Mouse (Mus musculus) CH12.LX (cell line): ENCODE results near the gene Cpt1b. TPM values are rescaled to one million over a fixed set of nuclear protein-coding genes. Genes with fewer than 3 reads are reported as not detected.

Experiments used
- DNase-seq: peaks from one replicate; pipeline ENCODE4 v3.0.0-alpha.2; 2013; ENCODE audit errors: extremely low read depth
- H3K27ac ChIP-seq: 2 replicates; pipeline ENCODE4 v1.5.1; 2012; ENCODE audit warnings: low read depth, mild to moderate bottlenecking, control low read depth, moderate library complexity; ENCODE audit not compliant: insufficient read depth
- H3K27me3 ChIP-seq: replicated peaks from 2 replicates; pipeline ENCODE3; 2012; ENCODE audit warnings: inconsistent platforms
- H3K36me3 ChIP-seq, 2 experiments: replicated peaks in 1 of 2; 2 replicates each; pipeline versions ENCODE3 to v1.6.1; 2012; ENCODE audit warnings: inconsistent platforms in 1 of 2, low read length in 1 of 2, mild to moderate bottlenecking in 1 of 2, mixed read lengths in 1 of 2, moderate library complexity in 1 of 2; ENCODE audit not compliant: control insufficient read depth in 1 of 2, insufficient read depth in 1 of 2
- H3K4me1 ChIP-seq, 2 experiments: 2 replicates each; pipeline ENCODE4 v1.6.1; 2012; ENCODE audit warnings: inconsistent platforms in 1 of 2, moderate library complexity in 1 of 2; ENCODE audit not compliant: insufficient read depth in 2 of 2, control insufficient read depth in 1 of 2
- H3K4me2 ChIP-seq: 2 replicates; pipeline ENCODE4 v1.6.1; 2012; ENCODE audit warnings: low read depth, mild to moderate bottlenecking, control low read depth; ENCODE audit not compliant: poor library complexity, insufficient read depth, severe bottlenecking
- H3K4me3 ChIP-seq, 3 experiments: fragments of 150-350 bp in 1 of 3; sonication (generic) in 1 of 3; replicated peaks in 1 of 3; 2 replicates each; pipeline versions ENCODE3 to v1.5.1; 2011 to 2012; ENCODE audit warnings: low read depth in 2 of 3, low read length in 2 of 3, mild to moderate bottlenecking in 2 of 3, moderate library complexity in 2 of 3, control low read depth in 1 of 3, improper control_type of control experiment in 1 of 3, inconsistent platforms in 1 of 3, mixed read lengths in 1 of 3; ENCODE audit not compliant: poor library complexity in 1 of 3
- H3K79me2 ChIP-seq: replicated peaks from 2 replicates; pipeline ENCODE4 v1.6.1; 2012; ENCODE audit warnings: mild to moderate bottlenecking, moderate library complexity; ENCODE audit not compliant: control insufficient read depth, poor library complexity, insufficient read depth, severe bottlenecking; ENCODE audit errors: extremely low read depth
- H3K9ac ChIP-seq: 2 replicates; pipeline ENCODE4 v1.6.1; 2012; ENCODE audit warnings: low read depth, mild to moderate bottlenecking, control low read depth, moderate library complexity; ENCODE audit not compliant: insufficient read depth
- H3K9me3 ChIP-seq: replicated peaks from 2 replicates; pipeline ENCODE3; 2012; ENCODE audit warnings: low read length, inconsistent platforms, mixed read lengths
- BHLHE40 ChIP-seq: IDR thresholded peaks from 2 replicates; pipeline ENCODE4 v1.6.1; 2011; ENCODE audit warnings: mild to moderate bottlenecking, low read depth, low read length, improper control_type of control experiment
- CHD1 ChIP-seq: IDR thresholded peaks from 2 replicates; pipeline ENCODE4 v1.6.1; 2012; ENCODE audit warnings: low read depth, low read length, improper control_type of control experiment, inconsistent platforms
- CHD2 ChIP-seq: IDR thresholded peaks from 2 replicates; pipeline ENCODE4 v1.6.1; 2011; ENCODE audit warnings: low read length, improper control_type of control experiment
- CTCF ChIP-seq, 2 experiments: IDR thresholded peaks in 1 of 2; conservative IDR thresholded peaks in 1 of 2; 2 replicates each; pipeline ENCODE4 v1.5.1; 2011 to 2012; ENCODE audit warnings: low read depth in 2 of 2, low read length in 2 of 2, improper control_type of control experiment in 1 of 2, inconsistent platforms in 1 of 2, mild to moderate bottlenecking in 1 of 2, moderate library complexity in 1 of 2
- E2F4 ChIP-seq: IDR thresholded peaks from 2 replicates; pipeline ENCODE4 v1.6.1; 2011; ENCODE audit warnings: low read depth, low read length, improper control_type of control experiment; ENCODE audit not compliant: insufficient replicate concordance
- ELF1 ChIP-seq: IDR thresholded peaks from 2 replicates; pipeline ENCODE4 v1.6.1; 2014; ENCODE audit warnings: low read depth, mild to moderate bottlenecking, inconsistent platforms, low read length, improper control_type of control experiment
- EP300 ChIP-seq: IDR thresholded peaks from 2 replicates; pipeline ENCODE4 v1.6.1; 2011; ENCODE audit warnings: low read length, improper control_type of control experiment
- ETS1 ChIP-seq: conservative IDR thresholded peaks from 2 replicates; pipeline ENCODE4 v1.6.1; 2012; ENCODE audit warnings: low read depth, mild to moderate bottlenecking, inconsistent platforms, low read length, improper control_type of control experiment, moderate library complexity
- GABPA ChIP-seq: IDR thresholded peaks from 2 replicates; pipeline ENCODE4 v1.6.1; 2012; ENCODE audit warnings: low read depth, low read length, improper control_type of control experiment, inconsistent platforms; ENCODE audit not compliant: insufficient replicate concordance
- IRF4 ChIP-seq: IDR thresholded peaks from 2 replicates; pipeline ENCODE4 v1.6.1; 2014; ENCODE audit warnings: low read depth, mild to moderate bottlenecking, inconsistent platforms, low read length, improper control_type of control experiment
- JUN ChIP-seq: IDR thresholded peaks from 2 replicates; pipeline ENCODE4 v1.6.1; 2011; ENCODE audit warnings: low read depth, mild to moderate bottlenecking, low read length, improper control_type of control experiment, moderate library complexity; ENCODE audit not compliant: insufficient read depth
- JUND ChIP-seq: conservative IDR thresholded peaks from 2 replicates; pipeline ENCODE4 v1.6.1; 2011; ENCODE audit warnings: low read depth, low read length, improper control_type of control experiment
- KAT2A ChIP-seq: IDR thresholded peaks from 2 replicates; pipeline ENCODE4 v1.6.1; 2012; ENCODE audit warnings: low read length, improper control_type of control experiment, inconsistent platforms; ENCODE audit not compliant: insufficient replicate concordance
- MAFK ChIP-seq: IDR thresholded peaks from 2 replicates; pipeline ENCODE4 v1.6.1; 2011; ENCODE audit warnings: low read length, improper control_type of control experiment; ENCODE audit not compliant: insufficient replicate concordance
- MAZ ChIP-seq: IDR thresholded peaks from 2 replicates; pipeline ENCODE4 v1.6.1; 2012; ENCODE audit warnings: low read depth, mild to moderate bottlenecking, inconsistent platforms, low read length, improper control_type of control experiment, moderate library complexity
- MEF2A ChIP-seq: IDR thresholded peaks from 2 replicates; pipeline ENCODE4 v1.6.1; 2014; ENCODE audit warnings: low read depth, mild to moderate bottlenecking, inconsistent platforms, low read length, improper control_type of control experiment, borderline replicate concordance
- MXI1 ChIP-seq: IDR thresholded peaks from 2 replicates; pipeline ENCODE4 v1.6.1; 2011; ENCODE audit warnings: mild to moderate bottlenecking, low read depth, low read length, improper control_type of control experiment
- NELFE ChIP-seq: IDR thresholded peaks from 2 replicates; pipeline ENCODE4 v1.6.1; 2011; ENCODE audit warnings: low read depth, low read length, improper control_type of control experiment
- PAX5 ChIP-seq: IDR thresholded peaks from 2 replicates; pipeline ENCODE4 v1.6.1; 2012; ENCODE audit warnings: low read length, inconsistent platforms, mixed read lengths
- POLR2A ChIP-seq: IDR thresholded peaks from 2 replicates; pipeline ENCODE4 v1.6.1; 2011; ENCODE audit warnings: low read depth, mild to moderate bottlenecking, improper control_type of control experiment, low read length
- POLR2AphosphoS2 ChIP-seq: IDR thresholded peaks from 2 replicates; pipeline ENCODE4 v1.6.1; 2011; ENCODE audit warnings: low read depth, low read length, improper control_type of control experiment
- RCOR1 ChIP-seq: conservative IDR thresholded peaks from 2 replicates; pipeline ENCODE4 v1.6.1; 2012; ENCODE audit warnings: low read depth, mild to moderate bottlenecking, inconsistent platforms, low read length, improper control_type of control experiment
- SIN3A ChIP-seq: IDR thresholded peaks from 2 replicates; pipeline ENCODE4 v1.6.1; 2012; ENCODE audit warnings: low read length, improper control_type of control experiment, inconsistent platforms
- SMC3 ChIP-seq: IDR thresholded peaks from 2 replicates; pipeline ENCODE4 v1.6.1; 2011; ENCODE audit warnings: low read depth, low read length, improper control_type of control experiment
- TCF12 ChIP-seq: IDR thresholded peaks from 2 replicates; pipeline ENCODE4 v1.6.1; 2014; ENCODE audit warnings: low read depth, mild to moderate bottlenecking, inconsistent platforms, low read length, improper control_type of control experiment
- ZKSCAN1 ChIP-seq: IDR thresholded peaks from 2 replicates; pipeline ENCODE4 v1.6.1; 2012; ENCODE audit warnings: low read depth, inconsistent platforms, low read length, improper control_type of control experiment, borderline replicate concordance
- ZMIZ1 ChIP-seq: IDR thresholded peaks from 2 replicates; pipeline ENCODE4 v1.6.1; 2012; ENCODE audit warnings: low read depth, mild to moderate bottlenecking, inconsistent platforms, low read length, improper control_type of control experiment
- dilution Hi-C: fragments of 300-500 bp; cut with MboI; formaldehyde crosslinking; loops from 2 replicates; pipeline ENCODE4 v1.14.3; 2020; ENCODE audit warnings: low sequenced_read_pairs; ENCODE audit not compliant: extremely low pct_unique_long_range_greater_than_20kb, extremely low pct_ligation_motif_present
- in situ Hi-C: fragments of 300-500 bp; cut with MboI; formaldehyde crosslinking; loops from 3 replicates; pipeline ENCODE4 v1.14.3; 2019; ENCODE audit warnings: low sequenced_read_pairs, low pct_ligation_motif_present, low pct_unique_long_range_greater_than_20kb, mixed read lengths
- polyA plus RNA-seq: library from polyadenylated mRNA; unstranded; fragments of >175 nt; gene quantifications from 2 replicates; pipeline ENCODE4 v1.2.1, GENCODE M21; 2012; ENCODE audit warnings: low read depth; ENCODE audit not compliant: insufficient read length
- total RNA-seq, 2 experiments: library from RNA; depleted of rRNA; stranded (reverse); fragments of 300-350 nt in 1 of 2; fragments of >200 nt in 1 of 2; gene quantifications; 2 replicates each; pipeline ENCODE4 v1.2.3; 2012 to 2014

The Cpt1b gene
- total and polyA plus RNA-seq, 3 experiments, result 1.5 to 2.1 (median 2.1) TPM

GRCm38 (mm10) chr15:89376040-89376439 lies 49.6 kb downstream of the Cpt1b start:
- Histone ChIP-seq H3K27me3 (no peaks in the 10 kb centered on the region), H3K9me3 (peaks cover 13% of the 10 kb centered on the region), H3K27ac (no peak overlapping the region), H3K4me3 (no peak overlapping the region), H3K9ac (no peak overlapping the region), H3K4me2 (no peak overlapping the region), H3K36me3 (peaks cover 16 to 19% of the 10 kb centered on the region in 2 experiments), H3K79me2 (no peaks in the 10 kb centered on the region), H3K4me1 (peaks cover 0 to 26% of the 10 kb centered on the region in 2 experiments; a peak in 2 of 4 replicates)
- TF ChIP-seq POLR2A, result no peak
- no peak for TF ChIP-seq TCF12
- no peak for TF ChIP-seq E2F4
- no peak for TF ChIP-seq ZMIZ1
- TF ChIP-seq BHLHE40, result no peak
- TF ChIP-seq JUND, result no peak
- TF ChIP-seq JUN, result no peak
- TF ChIP-seq PAX5, result no peak
- no peak for TF ChIP-seq POLR2AphosphoS2
- no peak for TF ChIP-seq SMC3
- TF ChIP-seq ETS1, result no peak
- no peak for TF ChIP-seq MXI1
- no peak for TF ChIP-seq MEF2A
- TF ChIP-seq MAFK, result no peak
- no peak for TF ChIP-seq ZKSCAN1
- no peak for TF ChIP-seq NELFE
- no peak for TF ChIP-seq SIN3A
- no peak for TF ChIP-seq RCOR1
- no peak for TF ChIP-seq IRF4
- TF ChIP-seq CHD2, result no peak
- in situ Hi-C loops (no loop called here), dilution Hi-C loops (no loop called here)
- no peak for DNase-seq

GRCm38 (mm10) chr15:89374801-89375534 lies 50.7 kb downstream of the Cpt1b start:
- Histone ChIP-seq H3K36me3 (peaks cover 27 to 29% of the 10 kb centered on the region in 2 experiments), H3K27me3 (no peaks in the 10 kb centered on the region), H3K4me1 (peaks cover 0 to 26% of the 10 kb centered on the region in 2 experiments; a peak in 2 of 4 replicates), H3K4me3 (no peak overlapping the region)
- no peak for TF ChIP-seq MAFK
- TF ChIP-seq NELFE, result no peak
- no peak for TF ChIP-seq EP300
- no peak for TF ChIP-seq JUN
- no peak for TF ChIP-seq ELF1
- TF ChIP-seq SMC3, result no peak
- no peak for TF ChIP-seq PAX5
- TF ChIP-seq KAT2A, result no peak
- TF ChIP-seq MAZ, result no peak
- TF ChIP-seq E2F4, result no peak
- TF ChIP-seq ZKSCAN1, result no peak
- no peak for TF ChIP-seq CHD1
- TF ChIP-seq CHD2, result no peak
- no peak for TF ChIP-seq POLR2A
- no peak for TF ChIP-seq CTCF (conservative IDR thresholded peaks at IDR 0.05 in 1 of 2, IDR thresholded peaks at IDR 0.05 in 1 of 2; ENCODE audit: low read depth in 2 of 2, low read length in 2 of 2)
- TF ChIP-seq GABPA, result no peak
- TF ChIP-seq MEF2A, result no peak
- no peak for TF ChIP-seq MXI1
- TF ChIP-seq, all 38 proteins: peak for 0
- Histone ChIP-seq H3K4me2 (no peak overlapping the region), H3K27ac (no peak overlapping the region), H3K9ac (no peak overlapping the region), H3K9me3 (peaks cover 13% of the 10 kb centered on the region), H3K79me2 (no peaks in the 10 kb centered on the region)
- dilution Hi-C loops, result no loop called here
- no peak for DNase-seq
- in situ Hi-C loops, result loop anchor here (25.0 kb wide), 1 partner anchor 263 kb away; the partner anchor contains the start of gene Tubgcp6
